Comparison of ENCODE assay signal across 21 mouse cellular contexts in genomic region chr11:70053898-70054570, GRCm38 (mm10). TPM values are rescaled to one million over a fixed set of nuclear protein-coding genes. Genes with fewer than 3 reads are reported as not detected.
DNase-seq lines count a peak whose midpoint lies in the region; ATAC-seq and TF ChIP-seq lines count a peak whose summit lies in the region.
"Had no signal": no experiment of that assay in that cellular context is flagged by ENCODE, and none has a peak within 500 bp of the region (broad histone marks: within the 10 kb centered on the region; RNA-seq: fewer than 3 reads in every experiment).

Gene Asgr1, plus strand, starts transcription at chr11:70054085.

- H3K4me1 ChIP-seq in testis, adult 2 months (ENCODE audit: control insufficient read depth, insufficient read depth, low read length), result peaks cover 10% of the 10 kb centered on the region

- no peak for ATAC-seq in megakaryocyte-erythroid progenitor cell, adult 5-6 weeks (replicated peaks; ENCODE audit: low FRiP score, low TSS enrichment, poor library complexity, severe bottlenecking)
- ATAC-seq: forebrain, embryonic 14.5 days; hindbrain, postnatal 0 days; intestine, postnatal 0 days; lung, postnatal 0 days had no signal

- no peak for TF ChIP-seq CTCF in testis, adult 2 months (IDR thresholded peaks at IDR 0.05; ENCODE audit: control insufficient read depth, insufficient read depth, insufficient replicate concordance, low read depth, low read length)

- TF ChIP-seq POLR2A in testis, adult 2 months (IDR thresholded peaks at IDR 0.05; ENCODE audit: control insufficient read depth, low read depth, low read length), result no peak

- no peak within 1 kb of the TSS for H3K4me3 ChIP-seq in testis, adult 2 months (ENCODE audit: control insufficient read depth, low read depth, low read length)
- H3K4me3 ChIP-seq: embryonic facial prominence, embryonic 12.5 days; heart, embryonic 15.5 days; midbrain, embryonic 13.5 days; stomach, embryonic 15.5 days had no signal

- DNase-seq in adrenal gland, postnatal 14 days, result no peak
- no peak for DNase-seq in adrenal gland, postnatal 4 days (ENCODE audit: low spot score in 2 of 2)
- peak; percentile 35 to 50 for DNase-seq in kidney, postnatal 36 days
- no peak for DNase-seq in kidney, postnatal 10 days
- no peak for DNase-seq in testis, postnatal 14 days (ENCODE audit: low spot score)
- DNase-seq: gastrocnemius, postnatal 14 days; retina, postnatal 1 day; thymus, postnatal 14 days had no signal

- H3K36me3 ChIP-seq in testis, adult 2 months (ENCODE audit: control insufficient read depth, insufficient read depth, low read length), result no peaks in the 10 kb centered on the region
- H3K36me3 ChIP-seq: embryonic facial prominence, embryonic 12.5 days; G1E; heart, embryonic 15.5 days; midbrain, embryonic 13.5 days; stomach, embryonic 15.5 days had no signal

- H3K27ac ChIP-seq in testis, adult 2 months (ENCODE audit: control insufficient read depth, insufficient read depth, low read depth, low read length), result peak within 1 kb of the TSS; percentile 30; the same call in 1 of the 2 replicates
- H3K27ac ChIP-seq: embryonic facial prominence, embryonic 12.5 days; heart, embryonic 15.5 days; hindbrain, postnatal 0 days; midbrain, embryonic 13.5 days; stomach, embryonic 15.5 days had no signal

- H3K27me3 ChIP-seq in testis, adult 2 months (ENCODE audit: control insufficient read depth, insufficient read depth, low read length), result no peaks in the 10 kb centered on the region
- H3K27me3 ChIP-seq: midbrain, embryonic 13.5 days; stomach, embryonic 15.5 days had no signal

RNA-seq across cellular contexts. Expression of gene Asgr1, which starts in this region (rescaled TPM):
- total RNA-seq in adrenal gland, postnatal 14 days (2021), result 2.2 and 47.3 TPM in 2 replicates
- 10 to 100 TPM in 1 of 2 experiments, 1 to 10 TPM in 1; 1.7 to 33.7 TPM for total RNA-seq in adrenal gland, postnatal 4 days (2021)
- polyA plus RNA-seq in testis, adult 2 months (2012; rRNA removed), result 1.00 and 1.4 TPM in 2 replicates
- not detected in 2 replicates for total RNA-seq in megakaryocyte-erythroid progenitor cell, adult 5-6 weeks (2014; fragmentation: Nextera tagmentation)
- total RNA-seq in megakaryocyte-erythroid progenitor cell, adult 5-6 weeks (2017), result not detected in 2 replicates
- total RNA-seq: G1E; gastrocnemius, postnatal 14 days; heart, adult 8-10 months; hematopoietic stem cell, adult 5-6 weeks had no signal
- polyA plus RNA-seq: G1E; heart, embryonic 15.5 days; intestine, postnatal 0 days had no signal

Comparison
In these comparisons a context has a peak if more than half of its experiments do, and no peak if none do; other contexts are left out.
1. DNase-seq: peak in kidney, postnatal 36 days (2 of 2); none in adrenal gland, postnatal 14 days (single experiment), adrenal gland, postnatal 4 days (0 of 2), kidney, postnatal 10 days (single experiment) and testis, postnatal 14 days (single experiment).